Mouse (Mus musculus) adrenal gland, postnatal 10 days (tissue): Measurements from ENCODE around the gene Agrp. TPM values are rescaled to one million over a fixed set of nuclear protein-coding genes. Genes with fewer than 3 reads are reported as not detected.
A peak's percentile ranks its signal among the peaks of the same experiment; 100 is the strongest.

ENCODE experiments used
- DNase-seq: peaks from one replicate; pipeline ENCODE4 v3.0.0; 2021; ENCODE audit warnings: mixed read lengths
- total RNA-seq, 2 experiments: library from RNA; stranded (reverse); gene quantifications; 2 replicates each; pipeline ENCODE4 v1.2.3; 2021

The Agrp gene
- total RNA-seq, 2 experiments from 2014 or later = 0.97 to 1.3 TPM

GRCm38 (mm10) chr8:105549506-105549905, 87.7 kb downstream of the Agrp start:
- DNase-seq = no peak

- DNase-seq = no peak
Measured at GRCm38 (mm10) chr8:105546384-105547350, 90.5 kb downstream of the Agrp start.

GRCm38 (mm10) chr8:105545249-105545648, 91.9 kb downstream of the Agrp start:
- DNase-seq = no peak

- no peak for DNase-seq
Measured at GRCm38 (mm10) chr8:105544544-105545205, 92.5 kb downstream of the Agrp start.

- DNase-seq = no peak
Measured at GRCm38 (mm10) chr8:105543703-105544102, 93.5 kb downstream of the Agrp start.

GRCm38 (mm10) chr8:105542808-105543207, 94.4 kb downstream of the Agrp start:
- no peak for DNase-seq

- no peak for DNase-seq
Measured at GRCm38 (mm10) chr8:105542032-105542656, 95.0 kb downstream of the Agrp start.

GRCm38 (mm10) chr8:105538940-105539339, 98.3 kb downstream of the Agrp start:
- DNase-seq = no peak

- DNase-seq = no peak
Measured at GRCm38 (mm10) chr8:105537011-105537677, 100.0 kb downstream of the Agrp start.

- DNase-seq = no peak
Measured at GRCm38 (mm10) chr8:105536546-105536945, 100.6 kb downstream of the Agrp start.

GRCm38 (mm10) chr8:105533892-105534329, 103.3 kb downstream of the Agrp start:
- peak; percentile 87 for DNase-seq

GRCm38 (mm10) chr8:105533439-105533838, 103.8 kb downstream of the Agrp start:
- no peak for DNase-seq

- DNase-seq = peak; percentile 87
Measured at GRCm38 (mm10) chr8:105531774-105532173, 105.4 kb downstream of the Agrp start.

- peak; percentile 52 for DNase-seq
Measured at GRCm38 (mm10) chr8:105529271-105529670, 107.9 kb downstream of the Agrp start.

GRCm38 (mm10) chr8:105528206-105528605, 109.0 kb downstream of the Agrp start:
- DNase-seq = no peak

- peak; percentile 60 for DNase-seq
Measured at GRCm38 (mm10) chr8:105527110-105527509, 110.1 kb downstream of the Agrp start.

GRCm38 (mm10) chr8:105522890-105523289, 114.3 kb downstream of the Agrp start:
- no peak for DNase-seq

GRCm38 (mm10) chr8:105521995-105522769, 115.0 kb downstream of the Agrp start:
- DNase-seq = no peak

GRCm38 (mm10) chr8:105521061-105521460, 116.1 kb downstream of the Agrp start:
- DNase-seq = no peak

- DNase-seq = no peak
Measured at GRCm38 (mm10) chr8:105520521-105520920, 116.7 kb downstream of the Agrp start.

- no peak for DNase-seq
Measured at GRCm38 (mm10) chr8:105519591-105519990, 117.6 kb downstream of the Agrp start.
